Mouse (Mus musculus) kidney, adult 2 months (tissue): ENCODE data around the gene Il18r1. TPM values are rescaled to one million over a fixed set of nuclear protein-coding genes. Genes with fewer than 3 reads are reported as not detected.

Experiments
- DNase-seq: peaks from one replicate; pipeline ENCODE4 v3.0.0; 2021
- H3K27ac ChIP-seq: fragments of 200-500 bp; 2 replicates; pipeline ENCODE4 v1.5.1; 2012; ENCODE audit warnings: low read depth, low read length, control low read depth, inconsistent platforms; ENCODE audit not compliant: insufficient read depth
- H3K27me3 ChIP-seq: fragments of 200-500 bp; replicated peaks from 2 replicates; pipeline ENCODE4 v1.6.1; 2012; ENCODE audit warnings: mild to moderate bottlenecking, moderate library complexity, low read length, inconsistent platforms; ENCODE audit not compliant: control insufficient read depth, insufficient read depth
- H3K36me3 ChIP-seq: fragments of 200-500 bp; 2 replicates; pipeline ENCODE4 v1.6.1; 2012; ENCODE audit warnings: mild to moderate bottlenecking, moderate library complexity, low read length, inconsistent platforms; ENCODE audit not compliant: control insufficient read depth, insufficient read depth
- H3K4me1 ChIP-seq: fragments of 200-500 bp; 2 replicates; pipeline ENCODE4 v1.6.1; 2011; ENCODE audit warnings: low read length; ENCODE audit not compliant: control insufficient read depth, insufficient read depth
- H3K4me3 ChIP-seq: fragments of 200-500 bp; 2 replicates; pipeline ENCODE4 v1.5.1; 2011; ENCODE audit warnings: mild to moderate bottlenecking, low read depth, low read length, control low read depth; ENCODE audit not compliant: insufficient read depth
- CTCF ChIP-seq: fragments of 200-500 bp; conservative IDR thresholded peaks from 2 replicates; pipeline ENCODE4 v1.5.1; 2011; ENCODE audit warnings: low read depth, mild to moderate bottlenecking, control low read depth, low read length, moderate library complexity, mixed read lengths; ENCODE audit not compliant: insufficient read depth, insufficient read length
- POLR2A ChIP-seq: fragments of 200-500 bp; IDR thresholded peaks from one replicate; pipeline ENCODE4 v1.6.1; 2011; ENCODE audit warnings: low read depth, low read length, control low read depth
- WGBS: fragments of 180-500 bp; shearing (Covaris S2); methylation state at CpG from one replicate; pipeline ENCODE4 v1.1.7; 2018; 5-methylcytosine and 5-hydroxymethylcytosine counted together
- polyA plus RNA-seq: library from polyadenylated mRNA; depleted of rRNA; stranded (reverse); fragments of >200 nt; gene quantifications from 2 replicates; pipeline ENCODE4 v1.2.3, GENCODE M21; 2012; rRNA removed

The Il18r1 gene
- polyA plus RNA-seq = 0.34 and 0.58 TPM in 2 replicates

DNA sequence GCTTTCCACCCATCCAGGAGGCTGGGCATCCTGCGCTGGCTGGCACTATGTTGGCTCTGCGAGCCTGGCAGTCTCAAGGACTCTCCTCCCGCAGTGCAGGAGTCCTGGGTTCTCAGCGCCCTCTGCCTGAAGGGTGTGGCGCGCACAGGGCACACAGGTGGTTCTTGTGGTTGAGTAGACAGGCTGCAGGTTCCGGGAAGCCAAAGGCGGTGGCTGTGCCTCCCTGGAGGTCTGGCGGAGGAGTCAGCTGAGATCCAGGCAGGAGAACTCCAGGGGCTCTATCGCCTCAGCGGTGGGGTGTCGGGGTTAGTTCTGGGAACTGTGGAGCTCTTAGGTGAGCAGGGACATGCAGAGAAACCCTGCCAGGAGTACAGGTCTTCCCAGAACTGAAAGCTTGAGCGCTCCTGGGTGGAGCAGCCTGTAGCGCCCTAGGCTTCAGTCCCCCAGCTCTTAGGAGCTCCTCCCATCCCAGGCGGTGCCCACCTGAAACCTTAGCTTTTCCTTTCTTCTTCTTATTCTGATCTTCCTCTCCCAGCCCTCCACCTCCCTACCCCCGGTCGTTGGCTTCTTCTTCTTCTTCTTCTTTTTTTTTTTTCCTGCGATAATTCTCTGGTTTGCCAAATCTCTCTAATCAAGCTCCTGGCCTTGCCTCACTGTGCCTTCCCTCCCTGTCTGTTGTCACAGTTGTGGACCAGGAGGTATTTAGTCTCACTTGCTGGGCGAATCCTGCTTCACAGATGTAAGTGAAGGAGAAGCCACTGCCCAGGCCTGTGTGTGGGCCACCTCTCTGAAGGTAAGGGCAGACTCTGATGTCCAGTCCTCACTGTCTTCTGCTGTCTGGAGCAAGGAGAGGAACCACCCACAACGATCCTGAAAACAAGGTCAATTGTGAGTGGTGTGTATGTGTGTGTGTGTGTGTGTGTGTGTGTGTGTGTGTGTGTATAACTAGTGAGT lies at the start of gene Il18r1:
TSS of gene Il18r1 (plus strand) at position 76 of the 954 bp plus-strand sequence.
- Histone ChIP-seq H3K36me3 (no peaks in the 10 kb centered on the region), H3K4me3 (no peak within 1 kb of the TSS; the same call in 1 of the 2 replicates), H3K27ac (no peak within 1 kb of the TSS), H3K4me1 (no peaks in the 10 kb centered on the region), H3K27me3 (no peaks in the 10 kb centered on the region; the same call in 1 of the 2 replicates)
- WGBS = 42% methylated on average over 20 of the region's 20 CpGs
- TF ChIP-seq POLR2A = no peak
- peak; percentile 29; the same call in 1 of the 2 replicates for TF ChIP-seq CTCF
- DNase-seq = peak; percentile 34

DNA sequence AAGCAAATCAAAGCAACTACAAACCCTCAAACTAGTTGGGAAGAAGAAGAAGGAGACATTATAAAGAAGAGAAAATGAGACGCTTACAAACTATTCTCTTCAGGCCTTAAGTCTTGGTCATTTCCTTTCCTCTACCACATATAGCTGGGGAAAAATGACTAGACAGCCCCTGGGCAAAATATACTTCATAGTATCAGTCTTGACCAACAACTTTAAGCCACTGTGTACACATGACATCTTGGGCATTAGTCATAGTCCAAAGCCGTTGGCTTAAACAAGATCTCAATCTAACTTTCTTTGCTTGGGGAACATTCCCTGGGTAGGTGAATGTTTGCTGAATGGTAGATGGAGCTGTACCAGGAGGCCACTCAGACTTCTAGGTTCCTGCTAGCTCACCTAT lies 48.3 kb upstream of the Il18r1 start:
- Histone ChIP-seq H3K36me3 (no peaks in the 10 kb centered on the region), H3K27me3 (no peaks in the 10 kb centered on the region), H3K4me1 (no peaks in the 10 kb centered on the region), H3K27ac (no peak overlapping the region), H3K4me3 (no peak overlapping the region)
- no peak for DNase-seq
- WGBS = 88% methylated on average over 2 of the region's 2 CpGs
- TF ChIP-seq POLR2A (no peak), CTCF (no peak)

DNA sequence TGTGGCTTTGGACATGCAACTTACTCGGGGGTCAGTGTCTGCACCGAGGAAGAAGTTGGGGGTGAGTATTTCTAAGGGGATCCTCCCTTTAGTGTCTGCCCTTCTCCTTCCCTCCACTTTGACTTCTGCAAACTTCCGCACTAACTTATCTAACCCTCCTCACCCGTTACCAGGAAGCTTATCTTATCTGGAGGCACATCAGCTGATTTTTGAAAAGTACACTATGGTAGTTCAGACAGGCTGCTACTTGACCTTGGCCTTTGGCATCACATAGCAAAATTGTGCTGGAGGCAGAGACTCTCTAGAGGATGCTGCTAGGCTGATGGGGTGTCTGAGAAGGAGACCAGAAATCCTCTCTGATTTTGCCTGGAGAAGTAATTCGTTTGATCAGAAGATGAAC lies 46.8 kb upstream of the Il18r1 start:
- no peak overlapping the region for H3K27ac ChIP-seq
- peak; percentile 33 for DNase-seq
- no peak overlapping the region for H3K4me3 ChIP-seq
- TF ChIP-seq POLR2A (no peak), CTCF (no peak)
- no peaks in the 10 kb centered on the region for H3K36me3 ChIP-seq
- no peaks in the 10 kb centered on the region for H3K4me1 ChIP-seq
- H3K27me3 ChIP-seq = no peaks in the 10 kb centered on the region
- 60% methylated on average over 5 of the region's 5 CpGs for WGBS

DNA sequence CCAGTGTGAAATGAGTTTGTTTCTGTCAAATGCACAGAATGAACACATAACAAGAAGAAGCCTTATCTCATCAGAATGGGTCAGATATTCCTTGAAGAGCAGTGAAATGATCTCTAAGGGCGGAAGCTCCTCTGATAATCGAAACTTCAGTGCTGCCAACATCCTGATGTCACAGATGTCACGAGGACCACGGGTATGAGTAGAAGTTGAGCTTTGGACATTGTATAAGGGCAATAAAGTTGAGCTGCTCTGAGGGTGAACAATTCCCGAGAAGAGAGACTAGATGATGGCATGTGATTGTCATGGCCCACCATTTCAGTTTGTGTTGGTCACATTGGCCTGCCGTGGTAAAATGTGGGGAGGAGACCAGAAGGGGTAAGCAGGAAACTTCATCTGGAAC lies 41.5 kb upstream of the Il18r1 start:
- DNase-seq = no peak
- H3K27me3 ChIP-seq = no peaks in the 10 kb centered on the region
- no peak overlapping the region for H3K4me3 ChIP-seq
- H3K36me3 ChIP-seq = no peaks in the 10 kb centered on the region
- TF ChIP-seq POLR2A = no peak
- no peak for TF ChIP-seq CTCF
- WGBS = 79% methylated on average over 6 of the region's 6 CpGs
- H3K27ac ChIP-seq = no peak overlapping the region
- H3K4me1 ChIP-seq = no peaks in the 10 kb centered on the region

DNA sequence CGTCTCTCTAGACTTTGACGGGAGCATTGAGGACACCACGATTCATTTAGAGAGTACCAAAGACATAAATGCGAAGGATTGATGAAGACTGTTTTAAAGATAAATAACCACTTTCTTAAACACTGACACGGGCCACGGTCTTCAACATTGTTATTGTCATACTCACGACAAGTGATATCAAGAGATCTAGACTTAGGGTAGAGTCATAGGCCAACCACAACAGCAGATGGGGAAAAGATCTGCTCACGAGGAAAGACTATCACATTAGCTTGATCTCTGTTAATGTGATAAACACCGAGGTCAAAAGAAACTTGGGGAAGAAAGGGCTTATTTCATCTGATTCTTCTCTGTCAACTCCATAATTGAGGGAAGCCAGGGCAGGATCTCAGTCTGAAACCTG lies 38.1 kb upstream of the Il18r1 start:
- H3K36me3 ChIP-seq = no peaks in the 10 kb centered on the region
- WGBS = 85% methylated on average over 9 of the region's 9 CpGs
- no peak overlapping the region for H3K27ac ChIP-seq
- no peaks in the 10 kb centered on the region for H3K4me1 ChIP-seq
- DNase-seq = no peak
- no peak overlapping the region for H3K4me3 ChIP-seq
- no peaks in the 10 kb centered on the region for H3K27me3 ChIP-seq
- TF ChIP-seq POLR2A (no peak), CTCF (no peak)

DNA sequence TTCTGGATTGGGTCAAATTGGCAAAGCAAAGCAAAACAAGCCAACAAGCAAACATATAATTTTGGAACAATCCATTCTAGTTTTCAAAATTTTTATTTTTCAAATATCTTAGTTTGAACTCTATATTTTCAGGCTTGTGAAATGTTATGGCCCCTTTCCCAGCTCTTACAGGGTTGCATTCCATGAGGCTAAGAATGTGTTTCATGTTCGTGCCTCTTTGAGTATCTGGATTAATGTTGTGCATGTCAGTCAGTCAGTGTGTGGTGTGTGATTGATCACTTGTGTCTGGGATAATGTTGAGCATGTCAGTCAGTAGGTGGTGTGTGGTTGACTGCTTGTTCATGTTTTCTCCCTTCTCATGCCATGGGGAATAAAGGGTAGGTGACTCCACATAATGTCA lies 37.5 kb upstream of the Il18r1 start:
- H3K27me3 ChIP-seq = no peaks in the 10 kb centered on the region
- no peaks in the 10 kb centered on the region for H3K4me1 ChIP-seq
- H3K4me3 ChIP-seq = no peak overlapping the region
- H3K36me3 ChIP-seq = no peaks in the 10 kb centered on the region
- 71% methylated on average over 1 of the region's 1 CpGs for WGBS
- H3K27ac ChIP-seq = no peak overlapping the region
- no peak for TF ChIP-seq CTCF
- TF ChIP-seq POLR2A = no peak
- no peak for DNase-seq

DNA sequence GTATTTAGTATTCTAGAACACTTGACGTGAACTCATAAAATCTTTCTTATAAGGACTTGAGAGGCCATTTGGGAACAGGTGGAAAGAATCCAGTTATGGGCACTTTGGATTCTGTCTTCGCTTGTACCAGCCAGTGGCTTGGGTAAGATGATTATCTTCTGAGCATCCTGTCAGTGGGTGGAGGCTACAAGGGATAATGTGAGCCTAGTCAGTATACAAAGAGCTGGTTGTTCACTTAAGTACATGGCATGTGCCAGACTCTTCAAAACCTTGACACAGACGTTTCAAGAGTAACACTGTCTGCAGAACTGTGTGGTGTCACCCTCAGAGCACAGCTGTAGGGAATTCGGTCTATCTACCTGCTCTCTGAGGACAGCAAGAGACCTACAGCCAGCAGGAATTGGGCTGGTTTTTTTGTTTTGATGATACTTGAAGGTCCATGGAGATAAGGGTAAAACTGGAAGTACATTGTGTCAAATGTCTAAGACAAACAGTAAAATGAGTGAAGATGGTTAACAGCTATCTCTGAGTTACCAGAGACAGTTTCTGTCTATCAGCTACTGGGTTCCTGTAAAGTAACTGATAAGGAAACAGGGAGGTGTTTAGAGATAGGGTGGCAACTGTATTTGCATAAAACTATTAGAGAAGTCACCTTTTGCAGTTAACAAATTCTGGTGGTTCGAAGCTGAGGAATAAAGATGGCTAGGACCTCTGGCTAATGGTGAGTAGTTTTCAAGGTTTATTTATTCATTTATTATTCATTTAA lies 36.3 kb upstream of the Il18r1 start, which contains the start of gene Il1rl1:
TSS of gene Il1rl1 (plus strand) at position 661 of the 766 bp plus-strand sequence.
- H3K27me3 ChIP-seq = no peaks in the 10 kb centered on the region
- no peak within 1 kb of the TSS for H3K4me3 ChIP-seq
- H3K27ac ChIP-seq = no peak within 1 kb of the TSS
- H3K4me1 ChIP-seq = no peaks in the 10 kb centered on the region
- 84% methylated on average over 5 of the region's 5 CpGs for WGBS
- no peak for DNase-seq
- no peaks in the 10 kb centered on the region for H3K36me3 ChIP-seq
- TF ChIP-seq POLR2A = no peak
- no peak for TF ChIP-seq CTCF
